Mouse (Mus musculus) hindbrain, embryonic 12.5 days (tissue): ENCODE measurements at regions not wholly inside any gene's neighbourhood (a gene's known extent, or its start where the extent isn't known, plus 50 kb on each side); places are given as distances from the start of the nearest gene placed in this dataset.
A peak's percentile ranks its signal among the peaks of the same experiment; 100 is the strongest.
"Not testable (repeated sequence)": the region's sequence is repeated elsewhere in the genome, so short reads cannot be mapped to it uniquely, and the experiment has no call there.

ENCODE experiments used
- ATAC-seq: fragments of 200-750 bp; cut with Nextera tagmentation; 2 replicates; pipeline ENCODE4 v1.8.0; 2017; ENCODE audit warnings: moderate TSS enrichment; ENCODE audit not compliant: low FRiP score
- H3K27ac ChIP-seq: fragments of 300-500 bp; sonication (generic); 2 replicates; pipeline ENCODE4 v1.5.1; 2016; ENCODE audit warnings: mild to moderate bottlenecking
- H3K27me3 ChIP-seq: fragments of 300-500 bp; sonication (generic); 2 replicates; pipeline ENCODE4 v1.6.1; 2016; ENCODE audit warnings: mild to moderate bottlenecking
- H3K36me3 ChIP-seq: fragments of 300-500 bp; sonication (generic); 2 replicates; pipeline ENCODE4 v1.6.1; 2016; ENCODE audit warnings: mild to moderate bottlenecking
- H3K4me1 ChIP-seq: fragments of 300-500 bp; sonication (generic); 2 replicates; pipeline ENCODE4 v1.6.1; 2016
- H3K4me2 ChIP-seq: fragments of 300-500 bp; sonication (generic); replicated peaks from 2 replicates; pipeline ENCODE4 v1.6.1; 2016; ENCODE audit warnings: mild to moderate bottlenecking
- H3K4me3 ChIP-seq: fragments of 300-500 bp; sonication (generic); 2 replicates; pipeline ENCODE4 v1.5.1; 2016; ENCODE audit warnings: mild to moderate bottlenecking
- H3K9ac ChIP-seq: fragments of 300-500 bp; sonication (generic); 2 replicates; pipeline ENCODE4 v1.6.1; 2016; ENCODE audit warnings: mild to moderate bottlenecking, moderate library complexity
- H3K9me3 ChIP-seq: fragments of 300-500 bp; sonication (generic); replicated peaks from 2 replicates; pipeline ENCODE4 v1.6.1; 2016; ENCODE audit warnings: mild to moderate bottlenecking
- WGBS: fragments of 180-500 bp; shearing (Covaris S2); methylation state at CpG from one replicate; pipeline ENCODE4 v1.1.7; 2016; 5-methylcytosine and 5-hydroxymethylcytosine counted together

- Histone ChIP-seq H3K4me3 (no peak overlapping the region), H3K4me1 (peaks cover 17% of the 10 kb centered on the region), H3K9ac (no peak overlapping the region), H3K27me3 (no peaks in the 10 kb centered on the region), H3K9me3 (no peaks in the 10 kb centered on the region), H3K27ac (no peak overlapping the region), H3K36me3 (no peaks in the 10 kb centered on the region), H3K4me2 (no peak overlapping the region)
- ATAC-seq, result no peak
- WGBS, result 91% methylated on average over 7 of the region's 7 CpGs
These were observed 128.1 kb upstream of the Haao start for GRCm38 (mm10) chr17:83975813-83976212.

GRCm38 (mm10) chr17:83973461-83974350 is 125.9 kb upstream of the Haao start:
- ATAC-seq, result no peak
- Histone ChIP-seq H3K4me3 (no peak overlapping the region), H3K27me3 (no peaks in the 10 kb centered on the region), H3K36me3 (no peaks in the 10 kb centered on the region), H3K9ac (no peak overlapping the region), H3K27ac (no peak overlapping the region), H3K4me1 (peaks cover 12% of the 10 kb centered on the region), H3K9me3 (no peaks in the 10 kb centered on the region), H3K4me2 (no peak overlapping the region)
- 46% methylated on average over 18 of the region's 18 CpGs for WGBS

GRCm38 (mm10) chr17:83972874-83973273 is 125.1 kb upstream of the Haao start:
- Histone ChIP-seq H3K4me2 (no peak overlapping the region), H3K4me3 (no peak overlapping the region), H3K27me3 (no peaks in the 10 kb centered on the region), H3K36me3 (no peaks in the 10 kb centered on the region), H3K27ac (no peak overlapping the region), H3K9ac (no peak overlapping the region), H3K4me1 (peaks cover 11% of the 10 kb centered on the region), H3K9me3 (no peaks in the 10 kb centered on the region)
- 0 out of 2 replicates have a peak, but pooled peaks have one; percentile 8 for ATAC-seq
- WGBS, result 85% methylated on average over 5 of the region's 5 CpGs

- peak; percentile 55; the same call in 1 of the 2 replicates for ATAC-seq
- Histone ChIP-seq H3K9ac (no peak overlapping the region), H3K27ac (peak overlapping the region; percentile 18; the same call in 1 of the 2 replicates), H3K27me3 (no peaks in the 10 kb centered on the region), H3K4me1 (peaks cover 11% of the 10 kb centered on the region), H3K4me2 (no peak overlapping the region), H3K4me3 (no peak overlapping the region), H3K36me3 (no peaks in the 10 kb centered on the region), H3K9me3 (no peaks in the 10 kb centered on the region)
- 79% methylated on average over 4 of the region's 4 CpGs for WGBS
These were observed 124.7 kb upstream of the Haao start for GRCm38 (mm10) chr17:83972470-83972869.

- ATAC-seq, result peak; percentile 88
- 20% methylated on average over 5 of the region's 5 CpGs for WGBS
These were observed 124.3 kb upstream of the Haao start for GRCm38 (mm10) chr17:83972026-83972425.

GRCm38 (mm10) chr17:83969407-83969826 is 121.7 kb upstream of the Haao start:
- H3K4me2 ChIP-seq, result no peak overlapping the region
- H3K36me3 ChIP-seq, result no peaks in the 10 kb centered on the region
- no peak overlapping the region for H3K9ac ChIP-seq
- peak overlapping the region; percentile 46 for H3K27ac ChIP-seq
- WGBS, result 53% methylated on average over 7 of the region's 7 CpGs
- H3K4me1 ChIP-seq, result peaks cover 14% of the 10 kb centered on the region
- ATAC-seq, result no peak
- no peaks in the 10 kb centered on the region for H3K27me3 ChIP-seq
- H3K4me3 ChIP-seq, result no peak overlapping the region
- H3K9me3 ChIP-seq, result no peaks in the 10 kb centered on the region

More at GRCm38 (mm10) chr17:83972026-83972425, 124.3 kb upstream of the Haao start:
- H3K4me3 ChIP-seq, result no peak overlapping the region
- peak overlapping the region; percentile 18; the same call in 1 of the 2 replicates for H3K27ac ChIP-seq
- no peak overlapping the region; the same call in 1 of the 2 replicates for H3K4me2 ChIP-seq
- no peaks in the 10 kb centered on the region for H3K36me3 ChIP-seq
- H3K9me3 ChIP-seq, result no peaks in the 10 kb centered on the region
- peaks cover 11% of the 10 kb centered on the region for H3K4me1 ChIP-seq
- no peak overlapping the region for H3K9ac ChIP-seq
- H3K27me3 ChIP-seq, result no peaks in the 10 kb centered on the region

- not testable (repeated sequence) for H3K4me2 ChIP-seq, H3K4me3 ChIP-seq, H3K9me3 ChIP-seq, H3K27me3 ChIP-seq, H3K27ac ChIP-seq, H3K9ac ChIP-seq, H3K36me3 ChIP-seq, ATAC-seq
- peaks cover 14% of the 10 kb centered on the region for H3K4me1 ChIP-seq
- WGBS, result 90% methylated on average over 3 of the region's 3 CpGs
These were observed 120.4 kb upstream of the Haao start for GRCm38 (mm10) chr17:83968124-83968523.

- Histone ChIP-seq H3K4me3 (no peak overlapping the region), H3K36me3 (no peaks in the 10 kb centered on the region), H3K4me2 (no peak overlapping the region), H3K4me1 (peaks cover 13% of the 10 kb centered on the region), H3K27ac (no peak overlapping the region), H3K9ac (no peak overlapping the region), H3K9me3 (no peaks in the 10 kb centered on the region), H3K27me3 (no peaks in the 10 kb centered on the region)
- no peak for ATAC-seq
- WGBS, result 88% methylated on average over 6 of the region's 6 CpGs
These were observed 119.2 kb upstream of the Haao start for GRCm38 (mm10) chr17:83967007-83967406.

- Histone ChIP-seq H3K4me2 (no peak overlapping the region), H3K4me1 (peaks cover 12% of the 10 kb centered on the region), H3K9me3 (no peaks in the 10 kb centered on the region), H3K27me3 (no peaks in the 10 kb centered on the region), H3K27ac (no peak overlapping the region), H3K9ac (0 out of 2 replicates have a peak overlapping the region, but pooled peaks have one; percentile 18), H3K4me3 (no peak overlapping the region), H3K36me3 (no peaks in the 10 kb centered on the region)
- no peak for ATAC-seq
- 39% methylated on average over 13 of the region's 13 CpGs for WGBS
These were observed 116.9 kb upstream of the Haao start for GRCm38 (mm10) chr17:83964454-83965211.

- WGBS, result 78% methylated on average over 7 of the region's 8 CpGs
- ATAC-seq, result no peak
- H3K9me3 ChIP-seq, result no peaks in the 10 kb centered on the region
These were observed 115.8 kb upstream of the Haao start for GRCm38 (mm10) chr17:83963561-83963960.

GRCm38 (mm10) chr17:83962841-83963240 is 115.1 kb upstream of the Haao start:
- no peaks in the 10 kb centered on the region for H3K27me3 ChIP-seq
- no peak for ATAC-seq

More at GRCm38 (mm10) chr17:83963561-83963960, 115.8 kb upstream of the Haao start:
- Histone ChIP-seq H3K27ac (no peak overlapping the region), H3K9ac (no peak overlapping the region), H3K4me1 (peaks cover 16% of the 10 kb centered on the region), H3K4me3 (no peak overlapping the region), H3K4me2 (no peak overlapping the region), H3K27me3 (no peaks in the 10 kb centered on the region), H3K36me3 (no peaks in the 10 kb centered on the region)

GRCm38 (mm10) chr17:83962126-83962525 is 114.4 kb upstream of the Haao start:
- no peak for ATAC-seq
- no peak overlapping the region for H3K4me2 ChIP-seq
- no peaks in the 10 kb centered on the region for H3K36me3 ChIP-seq
- no peak overlapping the region for H3K27ac ChIP-seq
- no peak overlapping the region for H3K4me3 ChIP-seq
- peaks cover 23% of the 10 kb centered on the region for H3K4me1 ChIP-seq
- no peaks in the 10 kb centered on the region for H3K27me3 ChIP-seq
- WGBS, result 91% methylated on average over 6 of the region's 6 CpGs
- H3K9ac ChIP-seq, result no peak overlapping the region
- H3K9me3 ChIP-seq, result no peaks in the 10 kb centered on the region

More at GRCm38 (mm10) chr17:83962841-83963240, 115.1 kb upstream of the Haao start:
- 23% methylated on average over 4 of the region's 4 CpGs for WGBS
- H3K9me3 ChIP-seq, result no peaks in the 10 kb centered on the region
- H3K36me3 ChIP-seq, result no peaks in the 10 kb centered on the region
- peaks cover 18% of the 10 kb centered on the region for H3K4me1 ChIP-seq
- H3K4me3 ChIP-seq, result no peak overlapping the region
- no peak overlapping the region for H3K4me2 ChIP-seq
- no peak overlapping the region for H3K9ac ChIP-seq
- no peak overlapping the region for H3K27ac ChIP-seq
